Comparison of ENCODE assay signal across 13 mouse cellular contexts in genomic region chr4:150528846-150529245, GRCm38 (mm10).
"Had no signal": no experiment of that assay in that cellular context is flagged by ENCODE, and none has a peak within 500 bp of the region (broad histone marks: within the 10 kb centered on the region; RNA-seq: fewer than 3 reads in every experiment).

No protein-coding gene starts in this region.

- ATAC-seq: hindbrain, postnatal 0 days; liver, postnatal 0 days; midbrain, embryonic 13.5 days had no signal

- H3K27ac ChIP-seq: hindbrain, postnatal 0 days; limb, embryonic 12.5 days; liver, embryonic 13.5 days; lung, embryonic 15.5 days; midbrain, embryonic 13.5 days; neural tube, embryonic 15.5 days had no signal

- H3K27me3 ChIP-seq: limb, embryonic 12.5 days; liver, embryonic 13.5 days; lung, embryonic 15.5 days; midbrain, embryonic 13.5 days; neural tube, embryonic 15.5 days had no signal

- H3K4me2 ChIP-seq: limb, embryonic 12.5 days; liver, embryonic 13.5 days; lung, embryonic 15.5 days; midbrain, embryonic 13.5 days; neural tube, embryonic 15.5 days had no signal

- H3K4me3 ChIP-seq: limb, embryonic 12.5 days; liver, embryonic 13.5 days; lung, embryonic 15.5 days; midbrain, embryonic 13.5 days; myocyte; neural tube, embryonic 15.5 days had no signal

- H3K4me1 ChIP-seq: lung, embryonic 15.5 days had no signal

- H3K9me3 ChIP-seq: limb, embryonic 12.5 days; liver, embryonic 13.5 days; lung, embryonic 15.5 days; midbrain, embryonic 13.5 days; neural tube, embryonic 15.5 days had no signal

- DNase-seq: layer of hippocampus, postnatal 36 days; liver; liver, embryonic 13.5 days; liver, postnatal 0 days; lung, postnatal 36 days; thymus, adult 18-20 months; thymus, postnatal 14 days had no signal

- H3K9ac ChIP-seq: limb, embryonic 12.5 days; liver, embryonic 13.5 days; liver, postnatal 0 days; lung, embryonic 15.5 days; midbrain, embryonic 13.5 days; neural tube, embryonic 15.5 days had no signal
